Mouse (Mus musculus) midbrain, embryonic 14.5 days (tissue): Measurements from ENCODE around the gene Gm28230. TPM values are rescaled to one million over a fixed set of nuclear protein-coding genes. Genes with fewer than 3 reads are reported as not detected.

ENCODE experiments used
- ATAC-seq: fragments of 200-750 bp; cut with Nextera tagmentation; 2 replicates; pipeline ENCODE4 v1.8.0; 2017; ENCODE audit warnings: moderate number of reproducible peaks, moderate library complexity; ENCODE audit not compliant: low FRiP score, low TSS enrichment
- DNase-seq: peaks from one replicate; pipeline ENCODE4 v3.0.0-alpha.2; 2015
- H3K27ac ChIP-seq: fragments of 300-500 bp; sonication (generic); replicated peaks from 2 replicates; pipeline ENCODE4 v1.5.1; 2014; ENCODE audit warnings: mild to moderate bottlenecking, low read depth, low read length, moderate library complexity
- H3K27me3 ChIP-seq: fragments of 300-500 bp; sonication (generic); 2 replicates; pipeline ENCODE4 v1.6.1; 2014; ENCODE audit warnings: low read length, control low read depth, mixed read lengths; ENCODE audit not compliant: control insufficient read depth, insufficient read depth
- H3K36me3 ChIP-seq: fragments of 300-500 bp; sonication (generic); 2 replicates; pipeline ENCODE4 v1.6.1; 2014; ENCODE audit warnings: low read length, control low read depth; ENCODE audit not compliant: control insufficient read depth, insufficient read depth
- H3K4me1 ChIP-seq: fragments of 300-500 bp; sonication (generic); 2 replicates; pipeline ENCODE4 v1.6.1; 2014; ENCODE audit warnings: mild to moderate bottlenecking, antibody characterized with exemption, low read length, control low read depth; ENCODE audit not compliant: control insufficient read depth, insufficient read depth
- H3K4me2 ChIP-seq: fragments of 300-500 bp; sonication (generic); 2 replicates; pipeline ENCODE4 v1.6.1; 2014; ENCODE audit warnings: mild to moderate bottlenecking, low read length, moderate library complexity
- H3K4me3 ChIP-seq: fragments of 300-500 bp; sonication (generic); replicated peaks from 2 replicates; pipeline ENCODE4 v1.5.1; 2014; ENCODE audit warnings: low read depth, low read length
- H3K9ac ChIP-seq: fragments of 300-500 bp; sonication (generic); replicated peaks from 2 replicates; pipeline ENCODE4 v1.6.1; 2014; ENCODE audit warnings: mild to moderate bottlenecking, low read length, moderate library complexity
- H3K9me3 ChIP-seq: fragments of 300-500 bp; sonication (generic); 2 replicates; pipeline ENCODE4 v1.6.1; 2016; ENCODE audit warnings: low read length, control low read depth, mixed read lengths; ENCODE audit not compliant: control insufficient read depth
- WGBS: fragments of 180-500 bp; shearing (Covaris S2); extraction: QIAGEN DNeasy Blood & Tissue Kit; methylation state at CpG from one replicate; pipeline ENCODE4 v1.1.7; 2014; 5-methylcytosine and 5-hydroxymethylcytosine counted together
- polyA plus RNA-seq: library from polyadenylated mRNA; unstranded; fragments of >200 nt; fragmentation: Nextera tagmentation; extraction: Ambion mirVana; gene quantifications from 2 replicates; pipeline ENCODE4 v1.2.1, GENCODE M21; 2014

Gene Gm28230
- polyA plus RNA-seq, 1 experiment from 2014 or later = not detected

DNA sequence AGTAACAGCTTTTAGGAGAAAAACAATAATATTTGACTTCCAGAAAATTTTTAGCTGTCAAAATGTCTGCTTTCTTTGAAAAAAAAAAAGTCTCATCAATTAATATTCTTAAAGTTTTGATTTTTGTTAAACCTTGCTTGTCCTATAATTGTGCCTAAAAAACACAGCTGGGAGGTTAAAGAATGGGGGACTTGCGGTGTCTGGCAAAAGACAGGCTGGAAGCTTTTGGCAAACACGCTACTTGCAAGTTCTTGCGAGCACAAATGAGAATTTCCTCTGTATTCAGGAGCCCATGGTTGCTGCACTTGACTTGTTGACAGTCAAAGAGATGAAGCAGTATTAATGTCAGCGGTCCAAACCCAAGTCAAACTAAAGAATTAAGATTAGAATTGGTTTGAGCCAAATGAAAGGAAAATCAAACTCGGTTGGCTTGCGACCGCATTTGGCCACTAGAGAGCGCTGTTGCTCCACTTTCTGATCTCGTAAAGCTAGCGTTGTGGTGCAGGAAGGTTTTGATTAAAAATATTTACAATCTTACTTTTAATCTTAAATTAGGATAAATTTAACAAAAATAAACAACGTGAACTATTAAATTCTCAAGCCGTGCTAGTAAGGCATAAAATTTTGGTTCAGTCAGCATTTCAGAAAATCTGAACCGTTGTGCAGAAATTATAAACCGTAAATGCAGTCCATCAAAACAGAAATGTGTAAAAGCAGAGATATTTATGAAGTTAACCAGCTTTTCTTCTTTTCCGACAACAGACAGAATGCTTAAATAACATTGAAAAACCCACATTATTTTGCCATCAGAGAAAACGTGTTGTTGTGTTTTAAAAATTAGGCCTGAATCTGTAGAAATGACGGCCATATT lies 24.3 kb upstream of the Gm28230 start:
- Histone ChIP-seq H3K4me1 (no peaks in the 10 kb centered on the region), H3K9me3 (no peaks in the 10 kb centered on the region), H3K9ac (no peak overlapping the region), H3K4me3 (no peak overlapping the region), H3K27ac (no peak overlapping the region), H3K36me3 (no peaks in the 10 kb centered on the region), H3K4me2 (no peak overlapping the region), H3K27me3 (peaks cover 95% of the 10 kb centered on the region)
- WGBS = 12% methylated on average over 17 of the region's 17 CpGs
- peak; percentile 94 for DNase-seq
- ATAC-seq = no peak

DNA sequence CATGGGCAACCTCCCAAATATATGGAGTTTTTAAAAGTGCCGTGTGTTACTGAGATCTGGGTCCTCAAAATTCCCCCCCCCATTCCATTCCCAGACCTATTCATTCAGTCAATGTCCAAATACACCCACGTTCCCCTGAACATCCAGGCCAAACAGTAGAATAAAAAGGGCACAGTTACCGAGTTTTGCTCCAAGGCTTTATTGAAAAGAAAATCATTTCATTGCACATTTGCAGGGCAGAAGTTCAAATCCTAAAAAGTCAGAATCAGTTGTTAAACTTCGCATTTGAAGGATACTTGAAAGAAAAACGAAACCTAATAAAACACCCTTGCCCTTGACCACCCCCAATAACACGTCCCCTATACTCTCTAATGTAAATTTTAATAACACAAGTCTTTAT lies 23.7 kb upstream of the Gm28230 start:
- H3K27me3 ChIP-seq = peaks cover 95% of the 10 kb centered on the region
- no peaks in the 10 kb centered on the region for H3K36me3 ChIP-seq
- DNase-seq (no peak), ATAC-seq (no peak)
- no peak overlapping the region for H3K9ac ChIP-seq
- 10% methylated on average over 6 of the region's 6 CpGs for WGBS
- no peaks in the 10 kb centered on the region for H3K4me1 ChIP-seq
- no peaks in the 10 kb centered on the region for H3K9me3 ChIP-seq
- H3K27ac ChIP-seq = no peak overlapping the region
- no peak overlapping the region for H3K4me2 ChIP-seq
- H3K4me3 ChIP-seq = no peak overlapping the region

DNA sequence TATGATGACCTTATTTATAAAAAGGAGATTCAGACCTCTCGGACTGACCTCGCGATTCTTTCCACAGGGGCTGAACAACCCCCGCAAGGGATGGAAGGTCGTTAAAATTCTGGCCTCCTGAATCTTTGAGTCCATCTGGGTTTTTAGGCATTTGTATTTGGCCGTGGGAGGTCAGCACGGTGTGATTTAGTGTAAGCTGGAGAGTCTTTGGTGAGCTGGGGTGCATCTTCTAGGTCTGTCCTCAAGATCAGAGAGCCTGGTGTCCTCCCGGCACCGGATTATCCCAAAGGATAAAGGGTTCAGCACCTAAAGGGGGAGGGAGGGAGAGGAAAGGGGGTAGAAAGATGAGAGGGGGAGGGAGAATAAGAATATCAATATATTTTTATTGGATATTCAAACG lies 23.2 kb upstream of the Gm28230 start:
- 3% methylated on average over 10 of the region's 10 CpGs for WGBS
- no peaks in the 10 kb centered on the region for H3K36me3 ChIP-seq
- ATAC-seq (no peak), DNase-seq (no peak)
- H3K9me3 ChIP-seq = no peaks in the 10 kb centered on the region
- no peak overlapping the region for H3K4me2 ChIP-seq
- H3K4me1 ChIP-seq = no peaks in the 10 kb centered on the region
- H3K9ac ChIP-seq = no peak overlapping the region
- H3K27ac ChIP-seq = no peak overlapping the region
- peaks cover 95% of the 10 kb centered on the region for H3K27me3 ChIP-seq
- no peak overlapping the region for H3K4me3 ChIP-seq

DNA sequence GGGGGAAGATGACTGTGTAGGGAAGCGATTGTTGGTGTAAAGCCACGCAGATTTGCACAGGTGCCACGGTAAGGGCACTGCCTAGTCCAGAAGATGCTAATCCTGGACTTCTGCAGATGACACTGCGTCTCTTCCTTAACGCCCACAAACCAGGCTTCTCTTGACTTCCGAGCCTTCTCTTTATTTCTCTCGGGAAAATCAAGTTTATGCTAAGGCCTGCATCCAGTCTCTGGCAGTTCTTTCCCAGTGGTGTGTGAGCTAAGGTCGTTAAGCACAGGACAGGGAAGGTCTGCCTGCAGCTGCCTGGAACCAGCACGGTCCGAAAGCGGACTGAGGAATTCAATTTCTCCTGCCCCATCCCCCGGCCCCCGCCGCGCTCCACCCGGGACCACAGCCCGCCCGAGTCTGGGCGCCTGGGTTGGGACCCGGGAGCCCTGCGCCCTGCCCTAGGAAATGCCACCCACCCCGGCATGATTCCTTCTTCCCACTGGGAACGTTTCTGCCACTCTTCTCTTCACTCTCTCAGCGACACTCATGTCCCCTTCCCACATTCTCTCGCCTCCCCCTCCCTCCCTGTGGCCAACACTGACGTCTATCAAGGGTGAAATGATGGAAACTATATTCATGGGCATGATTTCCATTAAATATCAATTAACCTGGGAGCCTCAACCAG lies 22.7 kb upstream of the Gm28230 start:
- Histone ChIP-seq H3K36me3 (no peaks in the 10 kb centered on the region), H3K4me3 (no peak overlapping the region), H3K4me2 (no peak overlapping the region), H3K9ac (no peak overlapping the region), H3K27me3 (peaks cover 95% of the 10 kb centered on the region), H3K27ac (no peak overlapping the region), H3K4me1 (no peaks in the 10 kb centered on the region), H3K9me3 (no peaks in the 10 kb centered on the region)
- DNase-seq (no peak), ATAC-seq (no peak)
- WGBS = 1% methylated on average over 26 of the region's 26 CpGs

DNA sequence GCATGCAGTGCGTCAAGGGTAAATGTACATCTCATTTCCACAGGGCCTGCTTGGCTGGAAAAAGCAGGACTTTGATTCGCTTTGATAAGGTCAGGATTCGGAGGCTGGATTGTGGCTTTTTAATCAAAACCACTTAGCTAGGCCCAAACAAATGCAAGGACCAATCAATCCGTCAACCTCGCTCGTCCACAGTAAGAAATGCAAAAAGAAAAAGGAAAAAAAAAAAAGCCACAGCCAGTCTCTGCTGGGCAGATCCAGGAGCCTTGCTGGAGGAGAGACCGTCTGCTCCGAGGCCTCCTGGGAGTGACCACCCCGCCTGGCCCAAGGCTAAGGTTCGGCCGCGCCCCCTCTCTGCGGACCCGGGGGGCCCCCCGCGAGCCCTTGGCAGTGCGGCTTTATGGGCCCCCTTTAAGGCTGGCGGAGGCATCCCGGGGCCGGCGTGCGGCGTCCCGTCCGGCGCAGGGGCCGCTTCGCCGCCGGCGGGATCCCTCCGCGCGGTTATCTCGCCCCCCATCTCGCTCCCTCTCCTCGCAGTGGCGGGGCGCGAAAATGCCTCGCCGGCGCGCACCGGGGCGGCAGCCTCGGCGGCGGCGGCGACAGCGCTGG lies 22.0 kb upstream of the Gm28230 start, which contains the start of gene Hoxd8:
TSS of gene Hoxd8 (plus strand) at position 223 of the 606 bp plus-strand sequence.
- peaks cover 95% of the 10 kb centered on the region for H3K27me3 ChIP-seq
- no peaks in the 10 kb centered on the region for H3K36me3 ChIP-seq
- WGBS = under 1% methylated on average over 48 of the region's 52 CpGs
- peak within 1 kb of the TSS; percentile 51 for H3K4me2 ChIP-seq
- H3K4me3 ChIP-seq = peak within 1 kb of the TSS; percentile 24
- no peaks in the 10 kb centered on the region for H3K9me3 ChIP-seq
- no peak within 1 kb of the TSS for H3K27ac ChIP-seq
- H3K9ac ChIP-seq = no peak within 1 kb of the TSS
- H3K4me1 ChIP-seq = no peaks in the 10 kb centered on the region
- DNase-seq = no peak
- ATAC-seq = no peak

DNA sequence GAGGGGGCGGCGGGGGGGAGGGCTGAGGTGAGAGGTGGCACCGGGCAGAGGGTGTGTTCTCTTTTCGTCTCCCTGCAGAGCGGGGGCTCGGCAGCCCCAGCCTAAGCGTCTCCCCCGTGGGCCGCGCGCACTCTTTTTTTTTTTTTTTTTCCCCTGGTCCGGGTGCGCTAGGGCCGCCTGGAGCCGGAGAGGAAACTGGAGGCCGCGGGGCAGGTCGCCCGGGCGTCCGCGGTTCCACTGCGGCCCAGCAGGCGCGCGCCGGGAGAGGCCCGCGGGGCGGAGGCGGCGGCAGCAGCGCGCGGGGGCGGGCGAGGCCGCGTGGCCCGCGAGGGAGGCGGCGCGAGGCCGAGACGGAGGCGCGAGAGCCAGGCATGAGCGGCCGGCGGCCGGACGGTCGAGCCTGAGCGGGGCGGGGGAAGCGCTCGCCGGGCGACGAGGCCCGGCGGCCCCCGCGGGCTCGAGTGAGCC lies 21.5 kb upstream of the Gm28230 start:
- H3K9me3 ChIP-seq = no peaks in the 10 kb centered on the region
- ATAC-seq (no peak), DNase-seq (no peak)
- H3K27ac ChIP-seq = no peak overlapping the region
- peaks cover 94% of the 10 kb centered on the region for H3K27me3 ChIP-seq
- peak overlapping the region; percentile 51 for H3K4me2 ChIP-seq
- peak overlapping the region; percentile 24 for H3K4me3 ChIP-seq
- no peaks in the 10 kb centered on the region for H3K4me1 ChIP-seq
- WGBS = under 1% methylated on average over 62 of the region's 66 CpGs
- no peak overlapping the region for H3K9ac ChIP-seq
- no peaks in the 10 kb centered on the region for H3K36me3 ChIP-seq

DNA sequence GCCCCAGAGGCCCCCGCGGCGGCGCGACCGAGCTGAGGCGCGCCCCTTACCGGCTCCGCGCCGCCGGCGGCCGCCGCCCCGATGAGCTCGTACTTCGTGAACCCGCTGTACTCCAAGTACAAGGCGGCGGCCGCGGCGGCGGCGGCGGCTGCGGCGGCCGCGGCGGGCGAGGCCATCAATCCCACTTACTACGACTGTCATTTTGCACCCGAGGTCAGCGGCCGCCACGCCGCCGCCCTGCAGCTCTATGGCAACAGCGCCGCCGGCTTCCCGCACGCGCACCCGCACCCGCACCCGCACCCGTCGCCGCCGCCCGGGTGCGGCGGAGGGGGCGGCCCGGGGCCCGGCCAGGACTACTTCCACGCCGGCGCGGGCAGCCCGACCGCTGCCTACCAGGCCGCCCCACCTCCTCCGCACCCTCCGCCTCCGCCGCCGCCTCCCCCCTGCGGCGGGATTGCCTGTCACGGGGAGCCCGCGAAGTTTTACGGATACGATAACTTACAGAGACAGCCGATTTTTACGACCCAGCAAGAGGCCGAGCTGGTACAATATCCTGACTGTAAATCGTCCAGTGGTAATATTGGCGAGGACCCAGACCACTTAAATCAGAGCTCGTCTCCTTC lies 20.9 kb upstream of the Gm28230 start:
- no peak for DNase-seq
- Histone ChIP-seq H3K9ac (no peak overlapping the region), H3K27ac (no peak overlapping the region), H3K27me3 (peaks cover 94% of the 10 kb centered on the region), H3K4me3 (peak overlapping the region; percentile 24), H3K4me2 (peak overlapping the region; percentile 51), H3K9me3 (no peaks in the 10 kb centered on the region), H3K4me1 (no peaks in the 10 kb centered on the region), H3K36me3 (no peaks in the 10 kb centered on the region)
- WGBS = under 1% methylated on average over 69 of the region's 85 CpGs
- ATAC-seq = no peak

DNA sequence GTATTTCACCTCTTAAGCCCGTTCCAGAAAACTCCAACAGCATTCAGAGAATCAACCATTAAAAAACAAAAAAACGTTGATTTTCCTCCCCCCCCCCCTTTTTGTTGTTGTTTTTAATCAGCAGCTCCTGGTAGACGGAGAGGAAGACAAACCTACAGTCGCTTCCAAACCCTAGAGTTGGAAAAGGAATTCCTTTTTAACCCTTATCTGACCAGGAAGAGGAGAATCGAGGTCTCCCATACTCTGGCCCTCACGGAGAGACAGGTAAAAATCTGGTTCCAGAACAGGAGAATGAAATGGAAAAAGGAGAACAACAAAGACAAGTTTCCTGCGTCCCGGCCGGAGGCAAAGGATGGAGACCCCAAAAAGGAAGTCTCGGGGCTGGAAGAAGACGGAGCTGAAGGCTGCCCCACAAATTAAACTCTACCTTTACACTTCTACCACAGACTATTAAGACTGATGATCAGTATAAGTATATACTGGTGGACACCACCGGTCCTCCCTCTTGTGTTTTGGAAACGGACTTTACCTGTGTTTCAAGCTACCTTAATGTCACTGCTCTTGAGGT lies 20.1 kb upstream of the Gm28230 start:
- Histone ChIP-seq H3K4me3 (no peak overlapping the region), H3K27ac (no peak overlapping the region), H3K4me1 (no peaks in the 10 kb centered on the region), H3K36me3 (no peaks in the 10 kb centered on the region), H3K4me2 (no peak overlapping the region), H3K27me3 (peaks cover 94% of the 10 kb centered on the region), H3K9ac (no peak overlapping the region), H3K9me3 (no peaks in the 10 kb centered on the region)
- ATAC-seq (no peak), DNase-seq (no peak)
- 2% methylated on average over 13 of the region's 13 CpGs for WGBS
